Mouse (Mus musculus): ENCODE measurements at regions not wholly inside any gene's neighbourhood (a gene's known extent, or its start where the extent isn't known, plus 50 kb on each side); places are given as distances from the start of the nearest gene placed in this dataset. TPM values are rescaled to one million over a fixed set of nuclear protein-coding genes. Genes with fewer than 3 reads are reported as not detected.

- H3K9me3 ChIP-seq = no peaks in the 10 kb centered on the region
- H3K4me3 ChIP-seq = no peak overlapping the region
- H3K27ac ChIP-seq (replicated peaks) = no peak overlapping the region
- H3K27me3 ChIP-seq (replicated peaks; ENCODE audit: low read depth, poor library complexity, severe bottlenecking) = no peaks in the 10 kb centered on the region
- H3K36me3 ChIP-seq (replicated peaks) = no peaks in the 10 kb centered on the region
- no peaks in the 10 kb centered on the region for H3K4me1 ChIP-seq
- WGBS = 90% methylated on average over 6 of the region's 6 CpGs
- DNase-seq (ENCODE audit: low spot score) = no peak
Measured at GRCm38 (mm10) chr13:10455323-10455722, 94.7 kb upstream of the Chrm3 start.

GRCm38 (mm10) chr13:10454667-10455066 lies 94.0 kb upstream of the Chrm3 start:
- no peak overlapping the region for H3K4me3 ChIP-seq
- H3K36me3 ChIP-seq (replicated peaks) = no peaks in the 10 kb centered on the region
- WGBS = 92% methylated on average over 4 of the region's 4 CpGs
- H3K9me3 ChIP-seq = no peaks in the 10 kb centered on the region
- DNase-seq (ENCODE audit: low spot score) = no peak
- no peaks in the 10 kb centered on the region for H3K4me1 ChIP-seq
- no peaks in the 10 kb centered on the region for H3K27me3 ChIP-seq (replicated peaks; ENCODE audit: low read depth, poor library complexity, severe bottlenecking)
- H3K27ac ChIP-seq (replicated peaks) = no peak overlapping the region

- H3K4me3 ChIP-seq = no peak overlapping the region
- no peak for DNase-seq (ENCODE audit: low spot score)
- H3K4me1 ChIP-seq = no peaks in the 10 kb centered on the region
- WGBS = 46% methylated on average over 3 of the region's 3 CpGs
- no peak overlapping the region for H3K27ac ChIP-seq (replicated peaks)
- no peaks in the 10 kb centered on the region for H3K9me3 ChIP-seq
- H3K36me3 ChIP-seq (replicated peaks) = no peaks in the 10 kb centered on the region
- H3K27me3 ChIP-seq (replicated peaks; ENCODE audit: low read depth, poor library complexity, severe bottlenecking) = no peaks in the 10 kb centered on the region
Measured at GRCm38 (mm10) chr13:10451057-10451456, 90.4 kb upstream of the Chrm3 start.

- no peak for DNase-seq (ENCODE audit: low spot score)
- Histone ChIP-seq H3K27ac (replicated peaks) (no peak overlapping the region), H3K36me3 (replicated peaks) (no peaks in the 10 kb centered on the region), H3K4me3 (no peak overlapping the region), H3K9me3 (no peaks in the 10 kb centered on the region), H3K4me1 (no peaks in the 10 kb centered on the region), H3K27me3 (replicated peaks; ENCODE audit: low read depth, poor library complexity, severe bottlenecking) (no peaks in the 10 kb centered on the region)
- 86% methylated on average over 6 of the region's 6 CpGs for WGBS
Measured at GRCm38 (mm10) chr13:10449502-10449901, 88.9 kb upstream of the Chrm3 start.

- Histone ChIP-seq H3K27ac (replicated peaks) (no peak overlapping the region), H3K4me3 (no peak overlapping the region), H3K4me1 (no peaks in the 10 kb centered on the region), H3K27me3 (replicated peaks; ENCODE audit: low read depth, poor library complexity, severe bottlenecking) (no peaks in the 10 kb centered on the region), H3K9me3 (no peaks in the 10 kb centered on the region), H3K36me3 (replicated peaks) (no peaks in the 10 kb centered on the region)
- no peak for DNase-seq (ENCODE audit: low spot score)
- WGBS = 71% methylated on average over 1 of the region's 1 CpGs
Measured at GRCm38 (mm10) chr13:10447806-10448205, 87.2 kb upstream of the Chrm3 start.

- no peaks in the 10 kb centered on the region for H3K9me3 ChIP-seq
- H3K4me1 ChIP-seq = no peaks in the 10 kb centered on the region
- no peak overlapping the region for H3K27ac ChIP-seq (replicated peaks)
- WGBS = 56% methylated on average over 3 of the region's 3 CpGs
- no peak overlapping the region for H3K4me3 ChIP-seq
- no peak for DNase-seq (ENCODE audit: low spot score)
- H3K36me3 ChIP-seq (replicated peaks) = no peaks in the 10 kb centered on the region
- H3K27me3 ChIP-seq (replicated peaks; ENCODE audit: low read depth, poor library complexity, severe bottlenecking) = no peaks in the 10 kb centered on the region
Measured at GRCm38 (mm10) chr13:10445679-10446078, 85.0 kb upstream of the Chrm3 start.

Small RNA genes lying in the stretch of these regions (microRNA-seq; reads per million reads assigned to microRNA genes)
- gene Gm23415 = not detected

All from embryonic facial prominence, embryonic 10.5 days (tissue).